Mouse (Mus musculus): ENCODE data around the gene Aqp11. TPM values are rescaled to one million over a fixed set of nuclear protein-coding genes. Genes with fewer than 3 reads are reported as not detected.

Aqp11 gene
- polyA plus RNA-seq, 1 experiment from 2014 or later: 4.8 TPM

- DNase-seq (ENCODE audit: low spot score) (peak; percentile 58), ATAC-seq (replicated peaks; ENCODE audit: low FRiP score) (no peak; the same call in 1 of the 2 replicates)
- Histone ChIP-seq H3K27me3 (ENCODE audit: control insufficient read depth, insufficient read depth, low read length) (no peaks in the 10 kb centered on the region), H3K9me3 (ENCODE audit: control insufficient read depth, low read length) (no peaks in the 10 kb centered on the region), H3K4me3 (ENCODE audit: low read depth, low read length) (no peak overlapping the region), H3K36me3 (ENCODE audit: control insufficient read depth, insufficient read depth, low read length) (no peaks in the 10 kb centered on the region), H3K27ac (ENCODE audit: low read depth, low read length) (no peak overlapping the region), H3K4me1 (replicated peaks; ENCODE audit: control insufficient read depth, insufficient read depth, low read length) (peaks cover 2% of the 10 kb centered on the region; the same call in 1 of the 2 replicates), H3K9ac (ENCODE audit: low read length) (peak overlapping the region; percentile 23; the same call in 1 of the 2 replicates), H3K4me2 (ENCODE audit: low read depth, low read length, severe bottlenecking) (0 out of 2 replicates have a peak overlapping the region, but pooled peaks have one; percentile 15)
- 32% methylated on average over 19 of the region's 19 CpGs for WGBS
These were observed 11.4 kb upstream of the Aqp11 start for GRCm38 (mm10) chr7:97749207-97750190.

- Histone ChIP-seq H3K4me3 (ENCODE audit: low read depth, low read length) (no peak overlapping the region), H3K4me2 (ENCODE audit: low read depth, low read length, severe bottlenecking) (0 out of 2 replicates have a peak overlapping the region, but pooled peaks have one; percentile 15), H3K9ac (ENCODE audit: low read length) (peak overlapping the region; percentile 23; the same call in 1 of the 2 replicates), H3K9me3 (ENCODE audit: control insufficient read depth, low read length) (no peaks in the 10 kb centered on the region), H3K27me3 (ENCODE audit: control insufficient read depth, insufficient read depth, low read length) (no peaks in the 10 kb centered on the region), H3K36me3 (ENCODE audit: control insufficient read depth, insufficient read depth, low read length) (no peaks in the 10 kb centered on the region), H3K4me1 (replicated peaks; ENCODE audit: control insufficient read depth, insufficient read depth, low read length) (peaks cover 2% of the 10 kb centered on the region; the same call in 1 of the 2 replicates), H3K27ac (ENCODE audit: low read depth, low read length) (no peak overlapping the region)
- ATAC-seq (replicated peaks; ENCODE audit: low FRiP score): peak; percentile 33; the same call in 1 of the 2 replicates
- 64% methylated on average over 10 of the region's 10 CpGs for WGBS
- no peak for DNase-seq (ENCODE audit: low spot score)
These were observed 10.6 kb upstream of the Aqp11 start for GRCm38 (mm10) chr7:97748527-97749206.

GRCm38 (mm10) chr7:97747787-97748497 lies 9.9 kb upstream of the Aqp11 start:
- WGBS: 29% methylated on average over 28 of the region's 28 CpGs
- H3K9me3 ChIP-seq (ENCODE audit: control insufficient read depth, low read length): no peaks in the 10 kb centered on the region
- H3K4me1 ChIP-seq (replicated peaks; ENCODE audit: control insufficient read depth, insufficient read depth, low read length): peaks cover 2% of the 10 kb centered on the region; the same call in 1 of the 2 replicates
- H3K27me3 ChIP-seq (ENCODE audit: control insufficient read depth, insufficient read depth, low read length): no peaks in the 10 kb centered on the region
- no peak overlapping the region for H3K27ac ChIP-seq (ENCODE audit: low read depth, low read length)
- ATAC-seq (replicated peaks; ENCODE audit: low FRiP score) (peak; percentile 74), DNase-seq (ENCODE audit: low spot score) (peak; percentile 88)
- H3K36me3 ChIP-seq (ENCODE audit: control insufficient read depth, insufficient read depth, low read length): no peaks in the 10 kb centered on the region
- peak overlapping the region; percentile 21; the same call in 1 of the 2 replicates for H3K4me2 ChIP-seq (ENCODE audit: low read depth, low read length, severe bottlenecking)
- no peak overlapping the region for H3K4me3 ChIP-seq (ENCODE audit: low read depth, low read length)
- peak overlapping the region; percentile 20; the same call in 1 of the 2 replicates for H3K9ac ChIP-seq (ENCODE audit: low read length)

GRCm38 (mm10) chr7:97747176-97747707 lies 9.2 kb upstream of the Aqp11 start:
- H3K27me3 ChIP-seq (ENCODE audit: control insufficient read depth, insufficient read depth, low read length): no peaks in the 10 kb centered on the region
- H3K9me3 ChIP-seq (ENCODE audit: control insufficient read depth, low read length): no peaks in the 10 kb centered on the region
- H3K9ac ChIP-seq (ENCODE audit: low read length): no peak overlapping the region
- no peak overlapping the region for H3K27ac ChIP-seq (ENCODE audit: low read depth, low read length)
- H3K36me3 ChIP-seq (ENCODE audit: control insufficient read depth, insufficient read depth, low read length): no peaks in the 10 kb centered on the region
- no peak for ATAC-seq (replicated peaks; ENCODE audit: low FRiP score)
- no peak for DNase-seq (ENCODE audit: low spot score)
- 75% methylated on average over 4 of the region's 4 CpGs for WGBS
- H3K4me1 ChIP-seq (replicated peaks; ENCODE audit: control insufficient read depth, insufficient read depth, low read length): peaks cover 2% of the 10 kb centered on the region; the same call in 1 of the 2 replicates
- H3K4me2 ChIP-seq (ENCODE audit: low read depth, low read length, severe bottlenecking): no peak overlapping the region
- H3K4me3 ChIP-seq (ENCODE audit: low read depth, low read length): no peak overlapping the region

GRCm38 (mm10) chr7:97745299-97745698 lies 7.2 kb upstream of the Aqp11 start:
- Histone ChIP-seq H3K9me3 (ENCODE audit: control insufficient read depth, low read length) (no peaks in the 10 kb centered on the region), H3K27me3 (ENCODE audit: control insufficient read depth, insufficient read depth, low read length) (no peaks in the 10 kb centered on the region), H3K9ac (ENCODE audit: low read length) (no peak overlapping the region), H3K27ac (ENCODE audit: low read depth, low read length) (no peak overlapping the region), H3K4me3 (ENCODE audit: low read depth, low read length) (no peak overlapping the region), H3K36me3 (ENCODE audit: control insufficient read depth, insufficient read depth, low read length) (no peaks in the 10 kb centered on the region), H3K4me2 (ENCODE audit: low read depth, low read length, severe bottlenecking) (no peak overlapping the region), H3K4me1 (replicated peaks; ENCODE audit: control insufficient read depth, insufficient read depth, low read length) (peaks cover 2% of the 10 kb centered on the region; the same call in 1 of the 2 replicates)
- DNase-seq (ENCODE audit: low spot score) (peak; percentile 74), ATAC-seq (replicated peaks; ENCODE audit: low FRiP score) (no peak)
- 17% methylated on average over 3 of the region's 3 CpGs for WGBS

- no peak overlapping the region for H3K9ac ChIP-seq (ENCODE audit: low read length)
- H3K4me2 ChIP-seq (ENCODE audit: low read depth, low read length, severe bottlenecking): no peak overlapping the region
- H3K27ac ChIP-seq (ENCODE audit: low read depth, low read length): no peak overlapping the region
- H3K27me3 ChIP-seq (ENCODE audit: control insufficient read depth, insufficient read depth, low read length): no peaks in the 10 kb centered on the region
- 3% methylated on average over 1 of the region's 1 CpGs for WGBS
- no peaks in the 10 kb centered on the region for H3K4me1 ChIP-seq (replicated peaks; ENCODE audit: control insufficient read depth, insufficient read depth, low read length)
- DNase-seq (ENCODE audit: low spot score): no peak
- no peaks in the 10 kb centered on the region for H3K36me3 ChIP-seq (ENCODE audit: control insufficient read depth, insufficient read depth, low read length)
- no peak overlapping the region for H3K4me3 ChIP-seq (ENCODE audit: low read depth, low read length)
- no peak for ATAC-seq (replicated peaks; ENCODE audit: low FRiP score)
- no peaks in the 10 kb centered on the region for H3K9me3 ChIP-seq (ENCODE audit: control insufficient read depth, low read length)
These were observed 3.7 kb upstream of the Aqp11 start for GRCm38 (mm10) chr7:97741756-97742291.

- Histone ChIP-seq H3K9ac (ENCODE audit: low read length) (no peak overlapping the region), H3K4me3 (ENCODE audit: low read depth, low read length) (no peak overlapping the region), H3K27me3 (ENCODE audit: control insufficient read depth, insufficient read depth, low read length) (no peaks in the 10 kb centered on the region), H3K27ac (ENCODE audit: low read depth, low read length) (no peak overlapping the region), H3K9me3 (ENCODE audit: control insufficient read depth, low read length) (no peaks in the 10 kb centered on the region), H3K36me3 (ENCODE audit: control insufficient read depth, insufficient read depth, low read length) (no peaks in the 10 kb centered on the region), H3K4me2 (ENCODE audit: low read depth, low read length, severe bottlenecking) (no peak overlapping the region), H3K4me1 (replicated peaks; ENCODE audit: control insufficient read depth, insufficient read depth, low read length) (no peaks in the 10 kb centered on the region; the same call in 1 of the 2 replicates)
- no peak for DNase-seq (ENCODE audit: low spot score)
- ATAC-seq (replicated peaks; ENCODE audit: low FRiP score): no peak
- WGBS: 35% methylated on average over 10 of the region's 10 CpGs
These were observed 2.9 kb upstream of the Aqp11 start for GRCm38 (mm10) chr7:97740948-97741347.

Data from forebrain, embryonic 11.5 days (tissue).